Mouse (Mus musculus) brown adipose tissue, adult 24 weeks (tissue): Measurements from ENCODE around the gene Cd47. TPM values are rescaled to one million over a fixed set of nuclear protein-coding genes. Genes with fewer than 3 reads are reported as not detected.
"Not testable (repeated sequence)": the region's sequence is repeated elsewhere in the genome, so short reads cannot be mapped to it uniquely, and the experiment has no call there.

Source experiments
- H3K27ac ChIP-seq: fragments of 200-500 bp; replicated peaks from 2 replicates; pipeline ENCODE4 v1.5.1; 2012; ENCODE audit warnings: low read depth, mild to moderate bottlenecking, low read length
- H3K4me1 ChIP-seq: fragments of 200-500 bp; 2 replicates; pipeline ENCODE4 v1.6.1; 2012; ENCODE audit warnings: low read length, mixed read lengths; ENCODE audit not compliant: control insufficient read depth, insufficient read depth, insufficient read length
- H3K4me3 ChIP-seq: fragments of 200-500 bp; 2 replicates; pipeline ENCODE4 v1.5.1; 2012; ENCODE audit warnings: low read depth, mild to moderate bottlenecking, low read length, moderate library complexity; ENCODE audit not compliant: insufficient read depth
- polyA plus RNA-seq: library from polyadenylated mRNA; stranded (reverse); fragments of >200 nt; gene quantifications from 2 replicates; pipeline ENCODE4 v1.2.4, GENCODE M21; 2012; ENCODE audit not compliant: missing spikeins, insufficient read depth, insufficient read length

Gene Cd47
- polyA plus RNA-seq, 1 experiment, result 49.9 TPM

GRCm38 (mm10) chr16:49803932-49804461, 3.7 kb downstream of the Cd47 start:
- peak overlapping the region; percentile 32; the same call in 1 of the 2 replicates for H3K4me3 ChIP-seq
- H3K27ac ChIP-seq, result peak overlapping the region; percentile 70
- peaks cover 20% of the 10 kb centered on the region for H3K4me1 ChIP-seq

- H3K27ac ChIP-seq, result no peak overlapping the region
- H3K4me1 ChIP-seq, result peaks cover 9% of the 10 kb centered on the region
- no peak overlapping the region for H3K4me3 ChIP-seq
These were observed 6.6 kb downstream of the Cd47 start for GRCm38 (mm10) chr16:49806920-49807319.

GRCm38 (mm10) chr16:49807419-49807841, 7.1 kb downstream of the Cd47 start:
- H3K4me1 ChIP-seq, result peaks cover 7% of the 10 kb centered on the region
- H3K27ac ChIP-seq, result no peak overlapping the region
- no peak overlapping the region for H3K4me3 ChIP-seq

- Histone ChIP-seq H3K4me1 (peaks cover 7% of the 10 kb centered on the region), H3K27ac (no peak overlapping the region), H3K4me3 (no peak overlapping the region)
These were observed 7.6 kb downstream of the Cd47 start for GRCm38 (mm10) chr16:49807862-49808430.

GRCm38 (mm10) chr16:49811897-49812296, 11.6 kb downstream of the Cd47 start:
- no peak overlapping the region for H3K4me3 ChIP-seq
- no peak overlapping the region for H3K27ac ChIP-seq
- peaks cover 2% of the 10 kb centered on the region; the same call in 1 of the 2 replicates for H3K4me1 ChIP-seq

- H3K4me3 ChIP-seq, result no peak overlapping the region
- no peaks in the 10 kb centered on the region for H3K4me1 ChIP-seq
- H3K27ac ChIP-seq, result no peak overlapping the region
These were observed 12.7 kb downstream of the Cd47 start for GRCm38 (mm10) chr16:49812821-49813616.

- Histone ChIP-seq H3K4me3 (no peak overlapping the region), H3K4me1 (no peaks in the 10 kb centered on the region), H3K27ac (no peak overlapping the region)
These were observed 14.1 kb downstream of the Cd47 start for GRCm38 (mm10) chr16:49814419-49814818.

- no peak overlapping the region for H3K27ac ChIP-seq
- no peak overlapping the region for H3K4me3 ChIP-seq
- H3K4me1 ChIP-seq, result no peaks in the 10 kb centered on the region
These were observed 16.6 kb downstream of the Cd47 start for GRCm38 (mm10) chr16:49816889-49817288.

- Histone ChIP-seq H3K4me3 (no peak overlapping the region), H3K4me1 (no peaks in the 10 kb centered on the region), H3K27ac (no peak overlapping the region)
These were observed 17.8 kb downstream of the Cd47 start for GRCm38 (mm10) chr16:49818146-49818545.

- Histone ChIP-seq H3K4me3 (no peak overlapping the region), H3K27ac (0 out of 2 replicates have a peak overlapping the region, but pooled peaks have one; percentile 3), H3K4me1 (no peaks in the 10 kb centered on the region)
These were observed 18.3 kb downstream of the Cd47 start for GRCm38 (mm10) chr16:49818627-49819026.

GRCm38 (mm10) chr16:49819494-49819893, 19.2 kb downstream of the Cd47 start:
- Histone ChIP-seq H3K4me1 (no peaks in the 10 kb centered on the region), H3K27ac (no peak overlapping the region)

GRCm38 (mm10) chr16:49830911-49831310, 30.6 kb downstream of the Cd47 start:
- not testable (repeated sequence) for H3K4me1 ChIP-seq, H3K27ac ChIP-seq

More at GRCm38 (mm10) chr16:49819494-49819893, 19.2 kb downstream of the Cd47 start:
- no peak overlapping the region for H3K4me3 ChIP-seq

GRCm38 (mm10) chr16:49832339-49832738, 32.0 kb downstream of the Cd47 start:
- H3K27ac ChIP-seq, result no peak overlapping the region
- no peak overlapping the region for H3K4me3 ChIP-seq
- H3K4me1 ChIP-seq, result no peaks in the 10 kb centered on the region

More at GRCm38 (mm10) chr16:49830911-49831310, 30.6 kb downstream of the Cd47 start:
- H3K4me3 ChIP-seq, result not testable (repeated sequence)

GRCm38 (mm10) chr16:49834130-49834693, 33.9 kb downstream of the Cd47 start:
- no peaks in the 10 kb centered on the region for H3K4me1 ChIP-seq
- H3K4me3 ChIP-seq, result no peak overlapping the region
- H3K27ac ChIP-seq, result no peak overlapping the region

GRCm38 (mm10) chr16:49836634-49837164, 36.4 kb downstream of the Cd47 start:
- H3K27ac ChIP-seq, result no peak overlapping the region
- H3K4me1 ChIP-seq, result no peaks in the 10 kb centered on the region
- H3K4me3 ChIP-seq, result no peak overlapping the region
